Mouse (Mus musculus): ENCODE data around the gene Wnt4. TPM values are rescaled to one million over a fixed set of nuclear protein-coding genes. Genes with fewer than 3 reads are reported as not detected.

Gene Wnt4
- total RNA-seq, 1 experiment = 4.0 TPM

- no peak for DNase-seq (ENCODE audit: low read depth, low spot score)
- Histone ChIP-seq H3K27ac (ENCODE audit: insufficient read depth, low read depth, low read length, poor library complexity, severe bottlenecking) (no peak overlapping the region), H3K9ac (ENCODE audit: insufficient read depth, low read depth, low read length, poor library complexity, severe bottlenecking) (no peak overlapping the region), H3K4me1 (ENCODE audit: control insufficient read depth in 2 of 2, insufficient read depth in 2 of 2, low read length in 2 of 2, poor library complexity in 1 of 2) (no peaks in the 10 kb centered on the region), H3K36me3 (ENCODE audit: control insufficient read depth, insufficient read depth, low read length, poor library complexity, severe bottlenecking) (no peaks in the 10 kb centered on the region), H3K4me3 (ENCODE audit: insufficient read depth in 1 of 2, low read depth in 1 of 2, low read length in 2 of 2, poor library complexity in 1 of 2, severe bottlenecking in 1 of 2) (no peak overlapping the region), H3K9me3 (ENCODE audit: control insufficient read depth, insufficient read depth, low read depth, low read length) (no peaks in the 10 kb centered on the region)
- TF ChIP-seq CHD2 (IDR thresholded peaks at IDR 0.05; ENCODE audit: low read depth, low read length) (no peak), ZC3H11A (IDR thresholded peaks at IDR 0.05; ENCODE audit: borderline replicate concordance, low read depth, low read length) (no peak), ZNF384 (IDR thresholded peaks at IDR 0.05; ENCODE audit: low read depth, low read length) (no peak), HCFC1 (IDR thresholded peaks at IDR 0.05; ENCODE audit: borderline replicate concordance, insufficient read depth, low read length) (no peak), MAFK (IDR thresholded peaks at IDR 0.05; ENCODE audit: insufficient read depth, low read depth, low read length) (no peak)
- in situ Hi-C loops (cut with MboI; ENCODE audit: low sequenced_read_pairs in 2 of 2, unreplicated experiment in 2 of 2) = loop anchor here (5.0 to 25.0 kb wide), 2 partner anchors 202 to 212 kb away; no protein-coding TSS in a partner anchor
These were observed 12.4 kb downstream of the Wnt4 start for GRCm38 (mm10) chr4:137289701-137290100.

GRCm38 (mm10) chr4:137290250-137290649, 13.0 kb downstream of the Wnt4 start:
- DNase-seq (ENCODE audit: low read depth, low spot score) = no peak
- in situ Hi-C loops (cut with MboI; ENCODE audit: low sequenced_read_pairs in 2 of 2, unreplicated experiment in 2 of 2) = loop anchor here in 1 of 2 experiments (25.0 kb wide), 1 partner anchor 203 kb away; no protein-coding TSS in a partner anchor
- no peak for TF ChIP-seq MAFK (IDR thresholded peaks at IDR 0.05; ENCODE audit: insufficient read depth, low read depth, low read length)
- no peak for TF ChIP-seq ZNF384 (IDR thresholded peaks at IDR 0.05; ENCODE audit: low read depth, low read length)
- no peak for TF ChIP-seq CHD2 (IDR thresholded peaks at IDR 0.05; ENCODE audit: low read depth, low read length)
- TF ChIP-seq HCFC1 (IDR thresholded peaks at IDR 0.05; ENCODE audit: borderline replicate concordance, insufficient read depth, low read length) = no peak
- TF ChIP-seq ZC3H11A (IDR thresholded peaks at IDR 0.05; ENCODE audit: borderline replicate concordance, low read depth, low read length) = no peak
- Histone ChIP-seq H3K4me1 (ENCODE audit: control insufficient read depth in 2 of 2, insufficient read depth in 2 of 2, low read length in 2 of 2, poor library complexity in 1 of 2) (no peaks in the 10 kb centered on the region), H3K9ac (ENCODE audit: insufficient read depth, low read depth, low read length, poor library complexity, severe bottlenecking) (no peak overlapping the region), H3K9me3 (ENCODE audit: control insufficient read depth, insufficient read depth, low read depth, low read length) (no peaks in the 10 kb centered on the region), H3K4me3 (ENCODE audit: insufficient read depth in 1 of 2, low read depth in 1 of 2, low read length in 2 of 2, poor library complexity in 1 of 2, severe bottlenecking in 1 of 2) (no peak overlapping the region), H3K27ac (ENCODE audit: insufficient read depth, low read depth, low read length, poor library complexity, severe bottlenecking) (no peak overlapping the region), H3K36me3 (ENCODE audit: control insufficient read depth, insufficient read depth, low read length, poor library complexity, severe bottlenecking) (no peaks in the 10 kb centered on the region)

- H3K9me3 ChIP-seq (ENCODE audit: control insufficient read depth, insufficient read depth, low read depth, low read length) = no peaks in the 10 kb centered on the region
- no peak for TF ChIP-seq ZNF384 (IDR thresholded peaks at IDR 0.05; ENCODE audit: low read depth, low read length)
- in situ Hi-C loops (cut with MboI; ENCODE audit: low sequenced_read_pairs in 2 of 2, unreplicated experiment in 2 of 2) = loop anchor here in 1 of 2 experiments (25.0 kb wide), 1 partner anchor 205 kb away; no protein-coding TSS in a partner anchor
- H3K36me3 ChIP-seq (ENCODE audit: control insufficient read depth, insufficient read depth, low read length, poor library complexity, severe bottlenecking) = no peaks in the 10 kb centered on the region
- H3K27ac ChIP-seq (ENCODE audit: insufficient read depth, low read depth, low read length, poor library complexity, severe bottlenecking) = no peak overlapping the region
- no peak overlapping the region for H3K4me3 ChIP-seq (ENCODE audit: insufficient read depth in 1 of 2, low read depth in 1 of 2, low read length in 2 of 2, poor library complexity in 1 of 2, severe bottlenecking in 1 of 2)
- DNase-seq (ENCODE audit: low read depth, low spot score) = no peak
- H3K4me1 ChIP-seq (ENCODE audit: control insufficient read depth in 2 of 2, insufficient read depth in 2 of 2, low read length in 2 of 2, poor library complexity in 1 of 2) = 0 out of 4 replicates have a peak, but pooled peaks cover 0 to 2% of the 10 kb centered on the region in 2 experiments
- H3K9ac ChIP-seq (ENCODE audit: insufficient read depth, low read depth, low read length, poor library complexity, severe bottlenecking) = no peak overlapping the region
These were observed 15.3 kb downstream of the Wnt4 start for GRCm38 (mm10) chr4:137292625-137293024.

- TF ChIP-seq CHD2 (IDR thresholded peaks at IDR 0.05; ENCODE audit: low read depth, low read length) (no peak), MAFK (IDR thresholded peaks at IDR 0.05; ENCODE audit: insufficient read depth, low read depth, low read length) (no peak)
- no peak overlapping the region for H3K4me3 ChIP-seq (ENCODE audit: insufficient read depth in 1 of 2, low read depth in 1 of 2, low read length in 2 of 2, poor library complexity in 1 of 2, severe bottlenecking in 1 of 2)
- no peaks in the 10 kb centered on the region for H3K36me3 ChIP-seq (ENCODE audit: control insufficient read depth, insufficient read depth, low read length, poor library complexity, severe bottlenecking)
- H3K27ac ChIP-seq (ENCODE audit: insufficient read depth, low read depth, low read length, poor library complexity, severe bottlenecking) = no peak overlapping the region
- in situ Hi-C loops (cut with MboI; ENCODE audit: low sequenced_read_pairs in 2 of 2, unreplicated experiment in 2 of 2) = loop anchor here in 1 of 2 experiments (25.0 kb wide), 1 partner anchor 207 kb away; no protein-coding TSS in a partner anchor
- 0 out of 4 replicates have a peak, but pooled peaks cover 0 to 2% of the 10 kb centered on the region in 2 experiments for H3K4me1 ChIP-seq (ENCODE audit: control insufficient read depth in 2 of 2, insufficient read depth in 2 of 2, low read length in 2 of 2, poor library complexity in 1 of 2)
- H3K9ac ChIP-seq (ENCODE audit: insufficient read depth, low read depth, low read length, poor library complexity, severe bottlenecking) = no peak overlapping the region
- H3K9me3 ChIP-seq (ENCODE audit: control insufficient read depth, insufficient read depth, low read depth, low read length) = no peaks in the 10 kb centered on the region
- no peak for DNase-seq (ENCODE audit: low read depth, low spot score)
These were observed 16.7 kb downstream of the Wnt4 start for GRCm38 (mm10) chr4:137294032-137294431.

- no peak overlapping the region for H3K9ac ChIP-seq (ENCODE audit: insufficient read depth, low read depth, low read length, poor library complexity, severe bottlenecking)
- no peak overlapping the region for H3K27ac ChIP-seq (ENCODE audit: insufficient read depth, low read depth, low read length, poor library complexity, severe bottlenecking)
- H3K9me3 ChIP-seq (ENCODE audit: control insufficient read depth, insufficient read depth, low read depth, low read length) = no peaks in the 10 kb centered on the region
- 0 out of 4 replicates have a peak, but pooled peaks cover 0 to 2% of the 10 kb centered on the region in 2 experiments for H3K4me1 ChIP-seq (ENCODE audit: control insufficient read depth in 2 of 2, insufficient read depth in 2 of 2, low read length in 2 of 2, poor library complexity in 1 of 2)
- TF ChIP-seq HCFC1 (IDR thresholded peaks at IDR 0.05; ENCODE audit: borderline replicate concordance, insufficient read depth, low read length) (no peak), MAFK (IDR thresholded peaks at IDR 0.05; ENCODE audit: insufficient read depth, low read depth, low read length) (no peak)
- H3K36me3 ChIP-seq (ENCODE audit: control insufficient read depth, insufficient read depth, low read length, poor library complexity, severe bottlenecking) = no peaks in the 10 kb centered on the region
- DNase-seq (ENCODE audit: low read depth, low spot score) = no peak
- H3K4me3 ChIP-seq (ENCODE audit: insufficient read depth in 1 of 2, low read depth in 1 of 2, low read length in 2 of 2, poor library complexity in 1 of 2, severe bottlenecking in 1 of 2) = no peak overlapping the region
- in situ Hi-C loops (cut with MboI; ENCODE audit: low sequenced_read_pairs in 2 of 2, unreplicated experiment in 2 of 2) = loop anchor here in 1 of 2 experiments (25.0 kb wide), 1 partner anchor 207 kb away; no protein-coding TSS in a partner anchor
These were observed 17.2 kb downstream of the Wnt4 start for GRCm38 (mm10) chr4:137294474-137294873.
